Mouse (Mus musculus): ENCODE measurements at regions not wholly inside any gene's neighbourhood (a gene's known extent, or its start where the extent isn't known, plus 50 kb on each side); places are given as distances from the start of the nearest gene placed in this dataset.

DNA sequence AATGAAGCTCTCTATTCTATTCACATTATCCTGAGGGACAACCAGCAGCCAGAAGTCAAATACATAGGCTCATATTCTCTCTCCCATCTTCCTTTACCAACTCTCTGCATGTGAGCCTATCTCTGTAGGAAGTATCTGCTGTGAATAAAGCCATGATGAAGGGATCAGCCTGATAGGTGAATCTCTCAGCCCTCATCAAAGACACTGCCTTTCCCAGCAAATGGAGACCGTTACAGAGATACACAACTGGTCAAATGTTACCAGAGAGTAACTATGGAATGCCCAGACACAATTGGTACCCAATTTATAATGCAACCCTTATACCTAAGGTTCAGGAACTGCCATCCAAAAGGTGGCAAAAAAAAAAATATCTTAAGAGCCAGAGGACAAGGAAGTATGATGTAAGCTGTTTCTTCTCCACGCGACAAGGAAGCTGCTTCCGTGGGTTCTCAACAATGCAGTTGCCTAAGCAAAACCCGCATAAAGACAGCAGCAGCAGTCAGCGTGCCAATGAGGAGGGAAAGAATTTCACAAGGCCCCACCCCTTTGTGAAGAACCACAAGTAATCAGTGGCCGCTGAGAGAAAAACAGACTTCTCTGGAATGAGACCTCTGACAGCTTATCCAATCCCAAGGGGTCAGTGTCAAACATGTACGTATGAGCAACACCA is 248.9 kb downstream of the Dhx15 start:
- Histone ChIP-seq H3K36me3 (replicated peaks in 1 of 2; ENCODE audit: control insufficient read depth in 1 of 2, insufficient read depth in 1 of 2, low read length in 1 of 2) (no peaks in the 10 kb centered on the region), H3K27me3 (replicated peaks) (no peaks in the 10 kb centered on the region), H3K27ac (ENCODE audit: insufficient read depth, low read depth) (no peak overlapping the region), H3K4me2 (ENCODE audit: insufficient read depth, low read depth, poor library complexity, severe bottlenecking) (no peak overlapping the region), H3K9ac (ENCODE audit: insufficient read depth, low read depth) (no peak overlapping the region), H3K4me1 (ENCODE audit: control insufficient read depth in 1 of 2, insufficient read depth in 2 of 2) (no peaks in the 10 kb centered on the region), H3K4me3 (replicated peaks in 1 of 3; ENCODE audit: low read depth in 2 of 3, low read length in 2 of 3, poor library complexity in 1 of 3) (no peak overlapping the region), H3K79me2 (replicated peaks; ENCODE audit: control insufficient read depth, extremely low read depth, insufficient read depth, poor library complexity, severe bottlenecking) (no peaks in the 10 kb centered on the region), H3K9me3 (replicated peaks; ENCODE audit: low read length) (no peaks in the 10 kb centered on the region)
- TF ChIP-seq ELF1 (IDR thresholded peaks at IDR 0.05; ENCODE audit: low read depth, low read length) (no peak), RCOR1 (conservative IDR thresholded peaks at IDR 0.05; ENCODE audit: low read depth, low read length) (no peak), EP300 (IDR thresholded peaks at IDR 0.05; ENCODE audit: low read length) (no peak)
- in situ Hi-C loops (cut with MboI; ENCODE audit: low pct_ligation_motif_present, low pct_unique_long_range_greater_than_20kb, low sequenced_read_pairs) (no loop called here), dilution Hi-C loops (cut with MboI; ENCODE audit: extremely low pct_ligation_motif_present, extremely low pct_unique_long_range_greater_than_20kb, low sequenced_read_pairs) (no loop called here)
- no peak for DNase-seq (ENCODE audit: extremely low read depth)

DNA sequence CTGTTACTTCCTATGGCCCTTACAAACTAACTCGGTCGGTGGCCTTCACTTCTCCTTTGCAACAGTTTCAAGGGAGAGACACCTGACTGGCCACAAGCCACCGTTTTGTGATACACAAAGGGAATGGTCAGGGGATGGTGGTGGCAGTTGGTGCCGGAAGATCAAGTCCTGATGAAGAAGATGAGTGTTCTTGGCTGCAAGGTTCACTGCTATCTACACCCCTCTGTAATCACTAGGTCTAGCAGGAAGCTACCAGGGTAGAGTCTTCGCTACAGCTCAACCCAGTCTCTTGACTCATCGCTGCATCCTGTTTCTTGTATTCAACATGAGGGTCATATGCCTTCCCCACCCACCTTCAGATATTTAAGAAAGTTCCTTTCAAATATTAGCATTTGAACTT is 251.5 kb downstream of the Dhx15 start:
- TF ChIP-seq BHLHE40 (IDR thresholded peaks at IDR 0.05; ENCODE audit: low read depth, low read length) = no peak
- no peak for TF ChIP-seq JUND (conservative IDR thresholded peaks at IDR 0.05; ENCODE audit: low read depth, low read length)
- TF ChIP-seq USF2 (conservative IDR thresholded peaks at IDR 0.05; ENCODE audit: low read depth, low read length) = no peak
- no peak for TF ChIP-seq MAZ (IDR thresholded peaks at IDR 0.05; ENCODE audit: low read depth, low read length)
- dilution Hi-C loops (cut with MboI; ENCODE audit: extremely low pct_ligation_motif_present, extremely low pct_unique_long_range_greater_than_20kb, low sequenced_read_pairs) (no loop called here), in situ Hi-C loops (cut with MboI; ENCODE audit: low pct_ligation_motif_present, low pct_unique_long_range_greater_than_20kb, low sequenced_read_pairs) (no loop called here)
- Histone ChIP-seq H3K27ac (ENCODE audit: insufficient read depth, low read depth) (no peak overlapping the region), H3K9me3 (replicated peaks; ENCODE audit: low read length) (no peaks in the 10 kb centered on the region), H3K27me3 (replicated peaks) (no peaks in the 10 kb centered on the region), H3K4me1 (ENCODE audit: control insufficient read depth in 1 of 2, insufficient read depth in 2 of 2) (peaks cover 0 to 4% of the 10 kb centered on the region in 2 experiments; a peak in 1 of 4 replicates), H3K9ac (ENCODE audit: insufficient read depth, low read depth) (no peak overlapping the region), H3K36me3 (replicated peaks in 1 of 2; ENCODE audit: control insufficient read depth in 1 of 2, insufficient read depth in 1 of 2, low read length in 1 of 2) (no peaks in the 10 kb centered on the region), H3K79me2 (replicated peaks; ENCODE audit: control insufficient read depth, extremely low read depth, insufficient read depth, poor library complexity, severe bottlenecking) (no peaks in the 10 kb centered on the region), H3K4me3 (replicated peaks in 1 of 3; ENCODE audit: low read depth in 2 of 3, low read length in 2 of 3, poor library complexity in 1 of 3) (no peak overlapping the region), H3K4me2 (ENCODE audit: insufficient read depth, low read depth, poor library complexity, severe bottlenecking) (no peak overlapping the region)
- no peak for DNase-seq (ENCODE audit: extremely low read depth)

DNA sequence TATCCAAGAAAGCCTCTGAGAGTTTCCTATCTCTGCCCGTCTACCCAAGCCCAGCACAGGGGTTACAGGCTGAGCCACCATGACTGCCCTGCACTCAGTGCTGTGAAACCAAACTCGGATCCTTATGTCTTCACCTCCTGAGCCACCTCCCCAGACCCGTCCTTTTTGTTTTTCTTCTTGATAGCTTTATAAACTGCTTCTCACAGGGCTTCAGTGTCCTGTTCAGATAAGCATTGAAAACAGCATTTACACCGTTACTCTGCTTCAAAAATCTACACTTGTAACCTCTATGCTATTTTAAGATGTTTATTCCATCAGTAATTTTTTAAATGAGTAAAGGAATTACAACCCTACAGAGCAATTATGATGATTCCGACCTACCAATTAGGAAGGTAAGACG is 253.0 kb downstream of the Dhx15 start:
- no peaks in the 10 kb centered on the region for H3K79me2 ChIP-seq (replicated peaks; ENCODE audit: control insufficient read depth, extremely low read depth, insufficient read depth, poor library complexity, severe bottlenecking)
- H3K4me2 ChIP-seq (ENCODE audit: insufficient read depth, low read depth, poor library complexity, severe bottlenecking) = no peak overlapping the region
- DNase-seq (ENCODE audit: extremely low read depth) = no peak
- H3K4me3 ChIP-seq (replicated peaks in 1 of 3; ENCODE audit: low read depth in 2 of 3, low read length in 2 of 3, poor library complexity in 1 of 3) = no peak overlapping the region
- in situ Hi-C loops (cut with MboI; ENCODE audit: low pct_ligation_motif_present, low pct_unique_long_range_greater_than_20kb, low sequenced_read_pairs) = no loop called here
- no peaks in the 10 kb centered on the region for H3K9me3 ChIP-seq (replicated peaks; ENCODE audit: low read length)
- dilution Hi-C loops (cut with MboI; ENCODE audit: extremely low pct_ligation_motif_present, extremely low pct_unique_long_range_greater_than_20kb, low sequenced_read_pairs) = no loop called here
- H3K4me1 ChIP-seq (ENCODE audit: control insufficient read depth in 1 of 2, insufficient read depth in 2 of 2) = peaks cover 0 to 4% of the 10 kb centered on the region in 2 experiments; a peak in 1 of 4 replicates
- no peaks in the 10 kb centered on the region for H3K36me3 ChIP-seq (replicated peaks in 1 of 2; ENCODE audit: control insufficient read depth in 1 of 2, insufficient read depth in 1 of 2, low read length in 1 of 2)
- TF ChIP-seq USF1 (IDR thresholded peaks at IDR 0.05; ENCODE audit: low read depth, low read length) (no peak), POLR2AphosphoS2 (IDR thresholded peaks at IDR 0.05; ENCODE audit: low read depth, low read length) (no peak), E2F4 (IDR thresholded peaks at IDR 0.05; ENCODE audit: insufficient replicate concordance, low read depth, low read length) (no peak), USF2 (conservative IDR thresholded peaks at IDR 0.05; ENCODE audit: low read depth, low read length) (no peak), ZNF384 (IDR thresholded peaks at IDR 0.05; ENCODE audit: low read depth, low read length) (no peak), NRF1 (IDR thresholded peaks at IDR 0.05; ENCODE audit: low read depth, low read length) (no peak), CHD2 (IDR thresholded peaks at IDR 0.05; ENCODE audit: low read length) (no peak), PAX5 (IDR thresholded peaks at IDR 0.05; ENCODE audit: low read length) (no peak), MEF2A (IDR thresholded peaks at IDR 0.05; ENCODE audit: borderline replicate concordance, low read depth, low read length) (no peak), TBP (conservative IDR thresholded peaks at IDR 0.05; ENCODE audit: low read depth, low read length) (no peak), MAFK (IDR thresholded peaks at IDR 0.05; ENCODE audit: insufficient replicate concordance, low read length) (no peak), CHD1 (IDR thresholded peaks at IDR 0.05; ENCODE audit: low read depth, low read length) (no peak), MYC (IDR thresholded peaks at IDR 0.05; ENCODE audit: low read depth, low read length) (no peak), JUN (IDR thresholded peaks at IDR 0.05; ENCODE audit: insufficient read depth, low read depth, low read length) (no peak), SIN3A (IDR thresholded peaks at IDR 0.05; ENCODE audit: low read length) (no peak)
- no peaks in the 10 kb centered on the region for H3K27me3 ChIP-seq (replicated peaks)
- no peak overlapping the region for H3K27ac ChIP-seq (ENCODE audit: insufficient read depth, low read depth)
- H3K9ac ChIP-seq (ENCODE audit: insufficient read depth, low read depth) = no peak overlapping the region
